ENCODE assay signal across 14 mouse cellular contexts in genomic region chr3:122492872-122493615, GRCm38 (mm10).
DNase-seq lines count a peak whose midpoint lies in the region; ATAC-seq lines count a peak whose summit lies in the region.
"Had no signal": no experiment of that assay in that cellular context is flagged by ENCODE, and none has a peak within 500 bp of the region (broad histone marks: within the 10 kb centered on the region; RNA-seq: fewer than 3 reads in every experiment).

No protein-coding gene starts in this region.

- H3K4me3 ChIP-seq in hindbrain, embryonic 15.5 days: peak overlapping the region; percentile 10; the same call in 1 of the 2 replicates
- H3K4me3 ChIP-seq in hindbrain, embryonic 10.5 days: no peak overlapping the region
- no peak overlapping the region for H3K4me3 ChIP-seq in brown adipose tissue, adult 24 weeks (ENCODE audit: insufficient read depth, low read depth, low read length)
- H3K4me3 ChIP-seq in forebrain, embryonic 13.5 days: peak overlapping the region; percentile 22
- H3K4me3 ChIP-seq in midbrain, embryonic 14.5 days (replicated peaks; ENCODE audit: low read depth, low read length): no peak overlapping the region
- no peak overlapping the region for H3K4me3 ChIP-seq in liver, embryonic 11.5 days (ENCODE audit: low read depth, low read length)
- H3K4me3 ChIP-seq: heart, embryonic 10.5 days; kidney, embryonic 15.5 days; megakaryocyte, embryonic 14.5 days; neural tube, embryonic 12.5 days had no signal

- no peaks in the 10 kb centered on the region for H3K36me3 ChIP-seq in hindbrain, embryonic 15.5 days
- H3K36me3 ChIP-seq in hindbrain, embryonic 10.5 days: no peaks in the 10 kb centered on the region
- H3K36me3 ChIP-seq in forebrain, embryonic 13.5 days (ENCODE audit: poor library complexity, severe bottlenecking): no peaks in the 10 kb centered on the region
- H3K36me3 ChIP-seq in midbrain, embryonic 14.5 days (ENCODE audit: control insufficient read depth, insufficient read depth, low read length): no peaks in the 10 kb centered on the region
- no peaks in the 10 kb centered on the region for H3K36me3 ChIP-seq in liver, embryonic 11.5 days (ENCODE audit: control insufficient read depth, insufficient read depth, low read length)
- H3K36me3 ChIP-seq: heart, embryonic 10.5 days; kidney, embryonic 15.5 days; neural tube, embryonic 12.5 days had no signal

- ATAC-seq in hindbrain, embryonic 15.5 days (ENCODE audit: low FRiP score, low read depth): no peak
- ATAC-seq in forebrain, embryonic 13.5 days: no peak
- peak; percentile 81 for ATAC-seq in midbrain, embryonic 14.5 days (ENCODE audit: low FRiP score, low TSS enrichment)
- no peak for ATAC-seq in liver, embryonic 11.5 days (replicated peaks; ENCODE audit: low FRiP score)
- ATAC-seq: activated CD4-positive, CD25-positive, alpha-beta regulatory T cell, adult 4 months had no signal

- DNase-seq in hindbrain, embryonic 10.5 days (ENCODE audit: low spot score): no peak
- peak; percentile 75 for DNase-seq in midbrain, embryonic 14.5 days
- DNase-seq in adrenal gland, adult 2 months: no peak
- no peak for DNase-seq in liver, embryonic 11.5 days (ENCODE audit: low spot score)
- DNase-seq: cerebellum, postnatal 14 days; lung, embryonic 14.5 days had no signal

- no peaks in the 10 kb centered on the region for H3K9me3 ChIP-seq in hindbrain, embryonic 15.5 days
- no peaks in the 10 kb centered on the region for H3K9me3 ChIP-seq in hindbrain, embryonic 10.5 days
- no peaks in the 10 kb centered on the region for H3K9me3 ChIP-seq in forebrain, embryonic 13.5 days (replicated peaks)
- no peaks in the 10 kb centered on the region for H3K9me3 ChIP-seq in midbrain, embryonic 14.5 days (ENCODE audit: control insufficient read depth, low read length)
- no peaks in the 10 kb centered on the region for H3K9me3 ChIP-seq in liver, embryonic 11.5 days (ENCODE audit: control insufficient read depth, low read length)
- H3K9me3 ChIP-seq: heart, embryonic 10.5 days; kidney, embryonic 15.5 days; megakaryocyte, embryonic 14.5 days; neural tube, embryonic 12.5 days had no signal

- H3K9ac ChIP-seq in hindbrain, embryonic 15.5 days: no peak overlapping the region
- peak overlapping the region; percentile 40; the same call in 1 of the 2 replicates for H3K9ac ChIP-seq in forebrain, embryonic 13.5 days
- H3K9ac ChIP-seq in midbrain, embryonic 14.5 days (replicated peaks; ENCODE audit: low read length): no peak overlapping the region
- H3K9ac ChIP-seq in liver, embryonic 11.5 days (ENCODE audit: low read depth, low read length): no peak overlapping the region
- H3K9ac ChIP-seq: kidney, embryonic 15.5 days; lung, embryonic 14.5 days; neural tube, embryonic 12.5 days had no signal

- WGBS in hindbrain, embryonic 15.5 days: 56% methylated on average over 21 of the region's 21 CpGs
- WGBS in hindbrain, embryonic 10.5 days: 84% methylated on average over 21 of the region's 21 CpGs
- WGBS in forebrain, embryonic 13.5 days: 26% methylated on average over 21 of the region's 21 CpGs
- WGBS in midbrain, embryonic 14.5 days: 26% methylated on average over 21 of the region's 21 CpGs
- 70% methylated on average over 21 of the region's 21 CpGs for WGBS in liver, embryonic 11.5 days

- H3K27me3 ChIP-seq in hindbrain, embryonic 15.5 days: no peaks in the 10 kb centered on the region
- no peaks in the 10 kb centered on the region for H3K27me3 ChIP-seq in hindbrain, embryonic 10.5 days (ENCODE audit: insufficient read depth, poor library complexity, severe bottlenecking)
- H3K27me3 ChIP-seq in forebrain, embryonic 13.5 days: no peaks in the 10 kb centered on the region
- H3K27me3 ChIP-seq in midbrain, embryonic 14.5 days (ENCODE audit: control insufficient read depth, insufficient read depth, low read length): no peaks in the 10 kb centered on the region
- H3K27me3 ChIP-seq in liver, embryonic 11.5 days (replicated peaks; ENCODE audit: control insufficient read depth, insufficient read depth, low read length): no peaks in the 10 kb centered on the region
- H3K27me3 ChIP-seq: kidney, embryonic 15.5 days; neural tube, embryonic 12.5 days had no signal

- H3K4me1 ChIP-seq in hindbrain, embryonic 15.5 days (replicated peaks): peaks cover 8% of the 10 kb centered on the region; the same call in 1 of the 2 replicates
- H3K4me1 ChIP-seq in hindbrain, embryonic 10.5 days (replicated peaks): peaks cover 30% of the 10 kb centered on the region
- H3K4me1 ChIP-seq in brown adipose tissue, adult 24 weeks (ENCODE audit: control insufficient read depth, insufficient read depth, insufficient read length, low read length): peaks cover 17% of the 10 kb centered on the region
- H3K4me1 ChIP-seq in forebrain, embryonic 13.5 days: peaks cover 28% of the 10 kb centered on the region
- peaks cover 17% of the 10 kb centered on the region for H3K4me1 ChIP-seq in midbrain, embryonic 14.5 days (ENCODE audit: control insufficient read depth, insufficient read depth, low read length)
- no peaks in the 10 kb centered on the region for H3K4me1 ChIP-seq in liver, embryonic 11.5 days (replicated peaks; ENCODE audit: control insufficient read depth, insufficient read depth, low read length)
- H3K4me1 ChIP-seq: neural tube, embryonic 12.5 days had no signal

- peak overlapping the region; percentile 35 for H3K4me2 ChIP-seq in hindbrain, embryonic 15.5 days
- H3K4me2 ChIP-seq in forebrain, embryonic 13.5 days: peak overlapping the region; percentile 50
- peak overlapping the region; percentile 35 for H3K4me2 ChIP-seq in midbrain, embryonic 14.5 days (ENCODE audit: low read length)
- H3K4me2 ChIP-seq in liver, embryonic 11.5 days: no peak overlapping the region
- H3K4me2 ChIP-seq: kidney, embryonic 15.5 days; lung, embryonic 14.5 days; neural tube, embryonic 12.5 days had no signal

- H3K27ac ChIP-seq in hindbrain, embryonic 15.5 days (replicated peaks): no peak overlapping the region
- no peak overlapping the region for H3K27ac ChIP-seq in hindbrain, embryonic 10.5 days
- 0 out of 2 replicates have a peak overlapping the region, but pooled peaks have one; percentile 20 for H3K27ac ChIP-seq in brown adipose tissue, adult 24 weeks (replicated peaks; ENCODE audit: low read depth, low read length)
- no peak overlapping the region for H3K27ac ChIP-seq in forebrain, embryonic 13.5 days
- H3K27ac ChIP-seq in midbrain, embryonic 14.5 days (replicated peaks; ENCODE audit: low read depth, low read length): peak overlapping the region; percentile 70
- no peak overlapping the region for H3K27ac ChIP-seq in liver, embryonic 11.5 days (ENCODE audit: low read depth, low read length)
- H3K27ac ChIP-seq: heart, embryonic 10.5 days; kidney, embryonic 15.5 days; neural tube, embryonic 12.5 days had no signal

Comparison
In these comparisons a context has a peak if more than half of its experiments do, and no peak if none do; other contexts are left out.
1. H3K4me3 ChIP-seq: peak in hindbrain, embryonic 15.5 days (single experiment) and forebrain, embryonic 13.5 days (single experiment); none in hindbrain, embryonic 10.5 days (single experiment), brown adipose tissue, adult 24 weeks (single experiment), midbrain, embryonic 14.5 days (single experiment) and liver, embryonic 11.5 days (single experiment).
2. H3K27ac ChIP-seq: peak in brown adipose tissue, adult 24 weeks (single experiment) and midbrain, embryonic 14.5 days (single experiment); none in hindbrain, embryonic 15.5 days (single experiment), hindbrain, embryonic 10.5 days (single experiment), forebrain, embryonic 13.5 days (single experiment) and liver, embryonic 11.5 days (single experiment).